Mouse (Mus musculus): ENCODE data around the gene Gar1.

DNA sequence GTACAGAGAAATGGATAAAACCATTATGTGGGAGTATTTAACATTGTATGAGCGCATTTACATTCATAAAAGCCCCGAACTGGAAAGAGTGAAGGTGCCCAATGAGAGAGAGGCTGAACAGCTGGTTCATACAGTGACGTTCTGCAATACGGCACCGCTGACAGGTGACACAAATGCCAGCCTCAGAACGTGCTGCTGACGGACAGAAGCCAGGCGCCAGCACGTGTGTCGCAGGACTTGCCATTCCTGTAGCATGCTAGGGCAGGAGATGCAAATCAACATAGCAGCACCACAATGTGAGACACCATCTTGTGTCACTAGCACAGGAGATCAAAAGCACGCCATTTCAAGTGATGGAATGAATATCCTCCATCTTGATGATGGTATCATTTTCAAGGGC lies 32.6 kb downstream of the Gar1 start:
- TF ChIP-seq TAL1 (IDR thresholded peaks at IDR 0.05; ENCODE audit: low read length) (no peak), GATA1 (IDR thresholded peaks at IDR 0.05; ENCODE audit: low read length) (no peak)

Data from erythroblast, embryonic 14.5 days (primary cell).